Mouse (Mus musculus): ENCODE measurements around the gene Parl.

DNA sequence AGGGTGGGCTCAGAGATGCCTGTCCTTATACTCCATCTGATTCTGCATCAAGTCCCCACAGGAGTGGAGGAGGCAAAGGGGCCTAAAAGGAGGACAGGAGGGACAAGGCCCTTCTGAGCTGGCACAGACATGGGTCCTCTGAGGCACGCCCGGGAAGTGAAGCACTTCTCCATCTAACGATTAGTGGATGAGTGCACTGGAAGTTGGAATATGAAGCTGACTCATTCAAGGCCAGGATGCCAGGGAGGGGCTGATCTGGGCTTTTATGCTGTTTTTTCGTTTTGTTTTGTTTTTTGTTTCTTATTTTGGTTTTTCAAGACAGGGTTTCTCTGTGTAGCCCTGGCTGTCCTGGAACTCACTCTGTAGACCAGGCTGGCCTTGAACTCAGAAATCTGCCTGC, 13.1 kb upstream of the Parl start:
- no peak for TF ChIP-seq CTCF (IDR thresholded peaks at IDR 0.05; ENCODE audit: insufficient read depth, low read length)
- no peak for TF ChIP-seq POLR2A (IDR thresholded peaks at IDR 0.05; ENCODE audit: borderline replicate concordance, extremely low read depth, low read depth, low read length)
